In genomic region chr2:158178696-158179369, GRCm38 (mm10) we compare ENCODE assay signal across 8 mouse cellular contexts. TPM values are rescaled to one million over a fixed set of nuclear protein-coding genes. Genes with fewer than 3 reads are reported as not detected.
A peak's percentile ranks its signal among the peaks of the same experiment; 100 is the strongest.
DNase-seq lines count a peak whose midpoint lies in the region; ATAC-seq lines count a peak whose summit lies in the region.

No protein-coding gene starts in this region.

- H3K9me3 ChIP-seq in embryonic facial prominence, embryonic 13.5 days = no peaks in the 10 kb centered on the region
- no peaks in the 10 kb centered on the region for H3K9me3 ChIP-seq in heart, embryonic 12.5 days (replicated peaks)
- H3K9me3 ChIP-seq in kidney, embryonic 14.5 days (ENCODE audit: control insufficient read depth, low read length) = no peaks in the 10 kb centered on the region

- H3K4me2 ChIP-seq in embryonic facial prominence, embryonic 13.5 days = peak overlapping the region; percentile 57
- H3K4me2 ChIP-seq in heart, embryonic 12.5 days = peak overlapping the region; percentile 68
- H3K4me2 ChIP-seq in kidney, embryonic 14.5 days (replicated peaks; ENCODE audit: low read depth, low read length) = peak overlapping the region; percentile 56

- WGBS in embryonic facial prominence, embryonic 13.5 days = 9% methylated on average over 19 of the region's 19 CpGs
- 9% methylated on average over 19 of the region's 19 CpGs for WGBS in heart, embryonic 12.5 days
- 5% methylated on average over 19 of the region's 19 CpGs for WGBS in kidney, embryonic 14.5 days

- H3K27ac ChIP-seq in embryonic facial prominence, embryonic 13.5 days = no peak overlapping the region
- 0 out of 2 replicates have a peak overlapping the region, but pooled peaks have one; percentile 7 for H3K27ac ChIP-seq in heart, embryonic 12.5 days (ENCODE audit: poor library complexity, severe bottlenecking)
- peak overlapping the region; percentile 71; the same call in 1 of the 2 replicates for H3K27ac ChIP-seq in kidney, embryonic 14.5 days (ENCODE audit: low read depth, low read length)

- peak; percentile 80 for ATAC-seq in embryonic facial prominence, embryonic 13.5 days (ENCODE audit: insufficient number of reproducible peaks, insufficient read depth, low FRiP score, low TSS enrichment, low read depth)
- ATAC-seq in heart, embryonic 12.5 days (ENCODE audit: insufficient number of reproducible peaks, low FRiP score) = peak; percentile 81
- peak; percentile 92 for ATAC-seq in kidney, embryonic 14.5 days (ENCODE audit: low FRiP score, low TSS enrichment)

- peak overlapping the region; percentile 42 for H3K4me3 ChIP-seq in embryonic facial prominence, embryonic 13.5 days
- peak overlapping the region; percentile 35 for H3K4me3 ChIP-seq in heart, embryonic 12.5 days
- H3K4me3 ChIP-seq in kidney, embryonic 14.5 days (ENCODE audit: low read length) = peak overlapping the region; percentile 34

- H3K36me3 ChIP-seq in embryonic facial prominence, embryonic 13.5 days = no peaks in the 10 kb centered on the region
- no peaks in the 10 kb centered on the region for H3K36me3 ChIP-seq in heart, embryonic 12.5 days
- no peaks in the 10 kb centered on the region for H3K36me3 ChIP-seq in kidney, embryonic 14.5 days (ENCODE audit: control insufficient read depth, insufficient read depth, low read length)

- DNase-seq in layer of hippocampus, postnatal 10 days (ENCODE audit: low spot score in 2 of 2) = peak; percentile 32 to 60
- DNase-seq in layer of hippocampus, adult 18-20 months (ENCODE audit: low spot score in 2 of 2) = no peak
- DNase-seq in lung, postnatal 14 days = peak; percentile 88
- peak; percentile 86 for DNase-seq in ovary, postnatal 36 days (ENCODE audit: low spot score)
- no peak for DNase-seq in frontal cortex, postnatal 36 days (ENCODE audit: low spot score in 2 of 2)

- H3K9ac ChIP-seq in embryonic facial prominence, embryonic 13.5 days = peak overlapping the region; percentile 61
- H3K9ac ChIP-seq in heart, embryonic 12.5 days = peak overlapping the region; percentile 55
- peak overlapping the region; percentile 40; the same call in 1 of the 2 replicates for H3K9ac ChIP-seq in kidney, embryonic 14.5 days (ENCODE audit: low read depth, low read length)

- peaks cover 8% of the 10 kb centered on the region for H3K4me1 ChIP-seq in embryonic facial prominence, embryonic 13.5 days
- H3K4me1 ChIP-seq in heart, embryonic 12.5 days (replicated peaks) = peaks cover 36% of the 10 kb centered on the region
- H3K4me1 ChIP-seq in kidney, embryonic 14.5 days (ENCODE audit: control insufficient read depth, insufficient read depth, low read length) = peaks cover 19% of the 10 kb centered on the region; the same call in 1 of the 2 replicates

- no peaks in the 10 kb centered on the region for H3K27me3 ChIP-seq in embryonic facial prominence, embryonic 13.5 days
- no peaks in the 10 kb centered on the region for H3K27me3 ChIP-seq in heart, embryonic 12.5 days (replicated peaks)
- H3K27me3 ChIP-seq in kidney, embryonic 14.5 days (ENCODE audit: control insufficient read depth, insufficient read depth, low read length) = no peaks in the 10 kb centered on the region

RNA-seq across cellular contexts. Expression of gene Tgm2, which starts 32.6 kb away (rescaled TPM):
- total RNA-seq in layer of hippocampus, postnatal 10 days (2021) = 1 to 10 TPM; 5.7 to 6.8 TPM
- total RNA-seq in layer of hippocampus, adult 18-20 months (2021) = 10 to 100 TPM; 11.0 to 11.1 TPM
- polyA plus RNA-seq in embryonic facial prominence, embryonic 13.5 days (2015; fragmentation: Nextera tagmentation; extraction: Ambion mirVana) = 10.9 and 16.4 TPM in 2 replicates
- polyA plus RNA-seq in heart, embryonic 12.5 days (2016; fragmentation: Nextera tagmentation; extraction: Ambion mirVana) = 227 and 231 TPM in 2 replicates
- polyA plus RNA-seq in kidney, embryonic 14.5 days (2014; fragmentation: Nextera tagmentation; extraction: Ambion mirVana) = 15.3 and 17.3 TPM in 2 replicates

RNA-seq across cellular contexts. Expression of gene D630003M21Rik, which starts 50.2 kb away (rescaled TPM):
- 1 to 10 TPM; 4.3 to 4.4 TPM for total RNA-seq in layer of hippocampus, postnatal 10 days (2021)
- 1 to 10 TPM; 3.5 to 4.5 TPM for total RNA-seq in layer of hippocampus, adult 18-20 months (2021)
- polyA plus RNA-seq in embryonic facial prominence, embryonic 13.5 days (2015; fragmentation: Nextera tagmentation; extraction: Ambion mirVana) = 7.5 and 7.6 TPM in 2 replicates
- 1.1 and 1.5 TPM in 2 replicates for polyA plus RNA-seq in heart, embryonic 12.5 days (2016; fragmentation: Nextera tagmentation; extraction: Ambion mirVana)
- polyA plus RNA-seq in kidney, embryonic 14.5 days (2014; fragmentation: Nextera tagmentation; extraction: Ambion mirVana) = 3.7 and 5.2 TPM in 2 replicates

Comparison
In these comparisons a context has a peak if more than half of its experiments do, and no peak if none do; other contexts are left out.
1. DNase-seq: peak in layer of hippocampus, postnatal 10 days (2 of 2), lung, postnatal 14 days (single experiment) and ovary, postnatal 36 days (single experiment); none in layer of hippocampus, adult 18-20 months (0 of 2) and frontal cortex, postnatal 36 days (0 of 2).
2. RNA of gene Tgm2, which starts 32.6 kb away (polyA plus RNA-seq): 227 to 231 TPM in heart, embryonic 12.5 days; 15.3 to 17.3 TPM in kidney, embryonic 14.5 days and 10.9 to 16.4 TPM in embryonic facial prominence, embryonic 13.5 days; every median in the first group is over 10 times any median in the second.
3. Peak in every context shown above with its lines, with median percentiles within 50 percentile points of each other: ATAC-seq, H3K4me2 ChIP-seq, H3K4me3 ChIP-seq and H3K9ac ChIP-seq.